Mouse (Mus musculus): ENCODE measurements around the gene Prkar2a.

Prkar2a gene

GRCm38 (mm10) chr9:108795281-108795680 lies 106.2 kb downstream of the Prkar2a start:
- DNase-seq (ENCODE audit: low read depth in 2 of 2, low spot score in 2 of 2) = no peak

DNA sequence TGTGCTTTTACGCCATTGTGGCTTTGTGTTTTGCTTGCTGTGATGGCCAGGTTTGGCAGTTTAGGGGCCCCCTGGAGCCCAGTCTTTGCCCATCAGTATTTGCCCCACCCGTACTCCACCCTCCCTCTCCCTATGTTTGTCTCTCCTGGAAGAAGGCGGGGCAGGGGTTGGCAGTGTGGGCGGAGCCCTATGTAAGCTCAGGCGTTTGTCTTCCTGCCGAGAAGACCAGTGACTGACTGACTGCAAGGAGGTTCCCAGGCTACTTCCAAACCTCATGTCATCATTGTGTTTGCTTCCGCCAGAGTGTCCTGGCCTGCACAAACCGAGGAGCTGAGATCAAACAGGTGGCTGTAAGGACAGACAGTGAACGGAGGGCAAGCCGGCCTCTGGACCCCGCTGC lies 106.6 kb downstream of the Prkar2a start:
- no peak for DNase-seq (ENCODE audit: low read depth in 2 of 2, low spot score in 2 of 2)

- no peak for DNase-seq (ENCODE audit: low read depth in 2 of 2, low spot score in 2 of 2)
Measured at GRCm38 (mm10) chr9:108796351-108796981, 107.4 kb downstream of the Prkar2a start.

GRCm38 (mm10) chr9:108797477-108797876 lies 108.4 kb downstream of the Prkar2a start:
- no peak for DNase-seq (ENCODE audit: low read depth in 2 of 2, low spot score in 2 of 2)

DNA sequence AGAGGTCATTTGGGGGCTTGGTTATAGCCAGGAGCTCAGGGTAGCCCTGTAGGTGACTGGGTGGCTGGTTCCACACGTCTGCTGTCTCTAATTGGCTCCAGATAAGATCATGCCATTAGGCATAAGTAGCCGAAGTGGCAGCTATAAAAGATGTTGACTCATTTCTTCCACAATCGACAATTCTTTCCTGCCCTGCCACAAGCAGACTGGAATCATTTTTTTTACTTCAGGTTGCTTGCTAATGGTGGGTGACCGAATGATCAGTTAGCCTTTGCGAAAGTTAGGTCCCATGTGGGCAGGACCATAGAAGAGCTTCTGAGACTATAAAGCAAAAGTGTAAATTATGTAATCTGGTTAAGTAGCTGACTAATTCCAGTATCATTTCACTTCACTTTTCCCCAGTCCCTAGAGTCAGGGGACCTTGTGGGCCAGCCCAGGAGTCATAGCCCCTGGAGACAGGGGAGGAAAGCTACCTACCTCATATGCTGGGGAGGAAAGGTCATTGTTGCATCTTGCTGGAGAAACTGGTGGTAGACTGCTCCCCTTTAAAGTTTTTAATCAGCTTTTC lies 109.5 kb downstream of the Prkar2a start:
- DNase-seq (ENCODE audit: low read depth in 2 of 2, low spot score in 2 of 2) = no peak

DNA sequence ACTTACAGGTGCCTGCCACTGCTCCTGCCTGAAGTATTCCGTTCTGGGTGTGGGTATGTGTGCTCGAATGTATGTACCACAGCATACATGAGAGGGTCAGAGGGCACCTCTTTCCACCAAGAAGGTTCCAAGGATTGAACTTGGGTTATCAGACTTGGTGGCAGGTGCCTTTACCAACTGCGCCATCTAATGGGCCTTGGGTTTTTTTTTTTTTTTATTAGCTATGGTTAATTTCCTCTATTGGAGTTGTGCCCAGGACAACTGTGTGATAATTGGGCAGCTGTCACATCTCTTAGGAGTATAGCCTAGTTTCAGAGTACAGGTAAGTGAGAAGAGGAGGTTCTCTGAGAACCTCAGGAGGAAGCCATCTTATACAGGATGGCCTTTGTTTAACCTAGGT lies 110.5 kb downstream of the Prkar2a start:
- no peak for DNase-seq (ENCODE audit: low read depth in 2 of 2, low spot score in 2 of 2)

All from CD8-positive naive resting alpha-beta T cell, adult 2 months (primary cell).